Mouse (Mus musculus): Measurements from ENCODE around the gene Rbm14.

The Rbm14 gene

GRCm38 (mm10) chr19:4811063-4811908, at the start of gene Rbm14, which contains the start of gene Gm21992:
Gene Rbm14 (minus strand): TSS chr19:4811634.
Gene Gm21992 (minus strand): TSS chr19:4811612.
- CTCF ChIA-PET: interaction anchor here (0.6 to 3.1 kb wide), 19 partner anchors 10 to 301 kb away, joined by 3 to 73 read pairs (median 8); partner anchors contain the start of genes Bbs1 (in 1 of the 4), Ccdc87 (in 1 of the 4), Ccs (in 1 of the 4) and Pcx (in 1 of the 4)
- POLR2A ChIA-PET: interaction anchor here (0.5 to 24.6 kb wide), 119 partner anchors 9 to 1035 kb away, joined by 3 to 1124 read pairs (median 5); partner anchors contain the start of genes Rbm4 (in 4 of the 4), Bbs1 (in 3 of the 4), Ccdc87 (in 3 of the 4) and Ccs (in 3 of the 4)

- CTCF ChIA-PET: interaction anchor here in 1 of 4 experiments (0.6 kb wide), 1 partner anchor 158 kb away, joined by 7 read pairs; no protein-coding TSS in a partner anchor
- POLR2A ChIA-PET: interaction anchor here in 1 of 4 experiments (0.8 kb wide), 1 partner anchor 92 kb away, joined by 3 read pairs; no protein-coding TSS in a partner anchor
Measured at GRCm38 (mm10) chr19:4859081-4859480, 47.6 kb upstream of the Rbm14 start.

- ChIA-PET CTCF (interaction anchor here in 1 of 4 experiments (1.3 to 3.0 kb wide), 2 partner anchors 11 to 43 kb away, joined by 3 to 9 read pairs; no protein-coding TSS in a partner anchor), POLR2A (interaction anchor here (0.6 to 9.8 kb wide), 21 partner anchors 8 to 157 kb away, joined by 3 to 85 read pairs (median 5); partner anchors contain the start of genes Gm21992 (in 3 of the 4), Rbm14 (in 3 of the 4), Ccdc87 (in 2 of the 4) and Ccs (in 2 of the 4))
Measured at GRCm38 (mm10) chr19:4855951-4856350, 44.5 kb upstream of the Rbm14 start.

GRCm38 (mm10) chr19:4855470-4855820, 44.0 kb upstream of the Rbm14 start:
- ChIA-PET CTCF (interaction anchor here in 3 of 4 experiments (0.5 to 3.0 kb wide), 5 partner anchors 9 to 201 kb away, joined by 3 to 9 read pairs (median 3); no protein-coding TSS in a partner anchor), POLR2A (interaction anchor here (0.8 to 9.8 kb wide), 24 partner anchors 9 to 158 kb away, joined by 3 to 85 read pairs (median 5); partner anchors contain the start of genes Gm21992 (in 3 of the 4), Rbm14 (in 3 of the 4), Ccdc87 (in 2 of the 4) and Ccs (in 2 of the 4))

GRCm38 (mm10) chr19:4854552-4855469, 43.4 kb upstream of the Rbm14 start, which contains the start of gene Ctsf:
Gene Ctsf (plus strand): TSS chr19:4855130.
- POLR2A ChIA-PET: interaction anchor here (0.5 to 9.8 kb wide), 32 partner anchors 10 to 169 kb away, joined by 3 to 85 read pairs (median 4); partner anchors contain the start of genes Gm21992 (in 3 of the 4), Rbm14 (in 3 of the 4), Ccdc87 (in 2 of the 4) and Ccs (in 2 of the 4)
- CTCF ChIA-PET: interaction anchor here (0.5 to 3.0 kb wide), 8 partner anchors 10 to 202 kb away, joined by 3 to 9 read pairs (median 3); partner anchors contain the start of genes Rin1 (in 1 of the 4) and Zdhhc24 (in 1 of the 4)

- ChIA-PET POLR2A (interaction anchor here (0.5 to 9.8 kb wide), 41 partner anchors 9 to 272 kb away, joined by 3 to 121 read pairs (median 4); partner anchors contain the start of genes Ccdc87 (in 2 of the 4), Ccs (in 2 of the 4), Gm21992 (in 2 of the 4) and Rbm14 (in 2 of the 4)), CTCF (interaction anchor here in 3 of 4 experiments (0.6 to 4.2 kb wide), 11 partner anchors 11 to 431 kb away, joined by 3 to 73 read pairs (median 5); partner anchors contain the start of genes Gm21992 (in 2 of the 3), Rbm14 (in 2 of the 3), Ccdc87 (in 1 of the 3) and Ccs (in 1 of the 3))
Measured at GRCm38 (mm10) chr19:4850281-4850680, 38.8 kb upstream of the Rbm14 start.

GRCm38 (mm10) chr19:4849800-4850199, 38.4 kb upstream of the Rbm14 start:
- CTCF ChIA-PET: interaction anchor here in 3 of 4 experiments (0.6 to 4.2 kb wide), 12 partner anchors 10 to 431 kb away, joined by 3 to 73 read pairs (median 4); partner anchors contain the start of genes Ccdc87 (in 2 of the 3), Ccs (in 2 of the 3), Gm21992 (in 2 of the 3) and Rbm14 (in 2 of the 3)
- POLR2A ChIA-PET: interaction anchor here (0.5 to 9.8 kb wide), 54 partner anchors 8 to 234 kb away, joined by 3 to 121 read pairs (median 4); partner anchors contain the start of genes Rbm4 (in 4 of the 4), Gm21992 (in 3 of the 4), Rbm14 (in 3 of the 4) and AC124502.3 (in 2 of the 4)

- POLR2A ChIA-PET: interaction anchor here (0.5 to 9.8 kb wide), 52 partner anchors 9 to 711 kb away, joined by 3 to 121 read pairs (median 4); partner anchors contain the start of genes Ccdc87 (in 3 of the 4), Ccs (in 3 of the 4), Gm21992 (in 3 of the 4) and Rbm14 (in 3 of the 4)
- CTCF ChIA-PET: interaction anchor here (0.5 to 4.2 kb wide), 45 partner anchors 8 to 641 kb away, joined by 3 to 73 read pairs (median 4); partner anchors contain the start of genes Ccdc87 (in 4 of the 4), Ccs (in 4 of the 4), Gm21992 (in 4 of the 4) and Rbm14 (in 4 of the 4)
Measured at GRCm38 (mm10) chr19:4847490-4847889, 36.1 kb upstream of the Rbm14 start.

GRCm38 (mm10) chr19:4845846-4846245, 34.4 kb upstream of the Rbm14 start:
- CTCF ChIA-PET: interaction anchor here in 3 of 4 experiments (0.7 to 1.3 kb wide), 3 partner anchors 10 to 256 kb away, joined by 3 to 4 read pairs (median 4); no protein-coding TSS in a partner anchor
- POLR2A ChIA-PET: interaction anchor here (0.8 to 9.4 kb wide), 9 partner anchors 10 to 116 kb away, joined by 3 to 121 read pairs (median 6); partner anchors contain the start of genes Gm21992 (in 3 of the 4), Rbm14 (in 3 of the 4), Bbs1 (in 1 of the 4) and Mrpl11 (in 1 of the 4)

GRCm38 (mm10) chr19:4842611-4843010, 31.2 kb upstream of the Rbm14 start:
- ChIA-PET CTCF (interaction anchor here in 1 of 4 experiments (0.9 kb wide), 1 partner anchor 29 kb away, joined by 3 read pairs; no protein-coding TSS in a partner anchor), POLR2A (interaction anchor here in 1 of 4 experiments (9.4 kb wide), 1 partner anchor 31 kb away, joined by 121 read pairs; the partner anchor contains the start of genes Gm21992 and Rbm14)

- POLR2A ChIA-PET: interaction anchor here in 2 of 4 experiments (0.8 to 3.6 kb wide), 10 partner anchors 8 to 87 kb away, joined by 3 to 82 read pairs (median 4); partner anchors contain the start of genes Gm21992 (in 2 of the 2), Rbm14 (in 2 of the 2), Dpp3 (in 1 of the 2) and Rbm4 (in 1 of the 2)
- CTCF ChIA-PET: no interaction called here
Measured at GRCm38 (mm10) chr19:4840848-4841247, 29.4 kb upstream of the Rbm14 start.

GRCm38 (mm10) chr19:4839149-4839548, 27.7 kb upstream of the Rbm14 start, which contains the start of the genes Ccs and Ccdc87:
Gene Ccs (minus strand): TSS chr19:4839332.
Gene Ccdc87 (plus strand): TSS chr19:4839366.
- POLR2A ChIA-PET: interaction anchor here (0.6 to 3.6 kb wide), 61 partner anchors 9 to 585 kb away, joined by 3 to 82 read pairs (median 5); partner anchors contain the start of genes Gm21992 (in 3 of the 4), Rbm14 (in 3 of the 4), Actn3 (in 2 of the 4) and Bbs1 (in 2 of the 4)
- CTCF ChIA-PET: interaction anchor here (0.5 to 2.6 kb wide), 18 partner anchors 8 to 215 kb away, joined by 3 to 23 read pairs (median 3); partner anchors contain the start of gene Bbs1 (in 1 of the 4)

GRCm38 (mm10) chr19:4838526-4839140, 27.2 kb upstream of the Rbm14 start:
- POLR2A ChIA-PET: interaction anchor here (0.7 to 3.6 kb wide), 58 partner anchors 9 to 586 kb away, joined by 3 to 82 read pairs (median 5); partner anchors contain the start of genes Gm21992 (in 3 of the 4), Rbm14 (in 3 of the 4), Actn3 (in 2 of the 4) and Bbs1 (in 2 of the 4)
- CTCF ChIA-PET: interaction anchor here (0.5 to 2.6 kb wide), 16 partner anchors 9 to 215 kb away, joined by 3 to 23 read pairs (median 3); no protein-coding TSS in a partner anchor

- CTCF ChIA-PET: no interaction called here
- POLR2A ChIA-PET: interaction anchor here in 2 of 4 experiments (0.6 to 3.5 kb wide), 8 partner anchors 10 to 130 kb away, joined by 3 to 27 read pairs (median 5); partner anchors contain the start of genes Gm21992 (in 1 of the 2), Rbm14 (in 1 of the 2) and Rbm4b (in 1 of the 2)
Measured at GRCm38 (mm10) chr19:4837049-4837448, 25.6 kb upstream of the Rbm14 start.

- CTCF ChIA-PET: interaction anchor here in 2 of 4 experiments (0.8 to 1.4 kb wide), 2 partner anchors 23 kb away, joined by 3 to 4 read pairs; no protein-coding TSS in a partner anchor
- POLR2A ChIA-PET: interaction anchor here in 3 of 4 experiments (0.7 to 3.5 kb wide), 20 partner anchors 9 to 126 kb away, joined by 3 to 27 read pairs (median 4); partner anchors contain the start of genes Gm21992 (in 3 of the 3), Rbm14 (in 3 of the 3), Rbm4b (in 2 of the 3) and Ctsf (in 1 of the 3)
Measured at GRCm38 (mm10) chr19:4836096-4836495, 24.7 kb upstream of the Rbm14 start.
